Mouse (Mus musculus): ENCODE results near the gene Olfr860.

DNA sequence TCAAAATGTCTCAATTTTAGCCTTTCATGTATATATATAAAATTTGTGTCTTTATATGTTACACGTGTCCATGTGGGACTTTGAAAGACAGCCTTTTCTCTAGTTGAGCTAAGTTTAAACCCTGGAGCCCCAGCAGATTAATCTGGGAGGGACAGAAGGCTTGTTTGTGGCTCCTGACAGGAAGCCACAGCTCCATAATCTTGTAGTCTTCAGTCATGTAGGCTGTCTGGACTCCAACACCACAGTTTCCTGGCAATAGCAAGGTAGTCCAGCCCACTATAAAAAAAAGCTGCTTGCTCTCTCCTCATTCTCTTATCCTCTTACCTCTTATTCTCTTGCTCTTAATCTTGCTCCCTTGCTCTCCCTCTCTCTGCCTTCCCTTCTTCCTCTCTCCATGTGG is 46.5 kb downstream of the Olfr860 start:
- TF ChIP-seq CTCF (IDR thresholded peaks at IDR 0.05; ENCODE audit: control insufficient read depth, insufficient read depth, low read length) (no peak), POLR2A (IDR thresholded peaks at IDR 0.05; ENCODE audit: borderline replicate concordance, control insufficient read depth, low read depth, low read length) (no peak)

Measured in bone marrow, adult 2 months (tissue).